Mouse (Mus musculus) lung, embryonic 14.5 days (tissue): ENCODE results near the gene Nmnat2. TPM values are rescaled to one million over a fixed set of nuclear protein-coding genes. Genes with fewer than 3 reads are reported as not detected.

Experiments
- ATAC-seq: fragments of 200-750 bp; cut with Nextera tagmentation; 2 replicates; pipeline ENCODE4 v1.8.0; 2017; ENCODE audit warnings: mild to moderate bottlenecking, moderate TSS enrichment, moderate library complexity; ENCODE audit not compliant: insufficient read depth
- DNase-seq: peaks from one replicate; pipeline ENCODE4 v3.0.0-alpha.2; 2015
- H3K27ac ChIP-seq: fragments of 300-500 bp; sonication (generic); 2 replicates; pipeline ENCODE4 v1.5.1; 2014; ENCODE audit warnings: low read depth, mild to moderate bottlenecking, moderate library complexity
- H3K27me3 ChIP-seq: fragments of 300-500 bp; sonication (generic); 2 replicates; pipeline ENCODE4 v1.6.1; 2014; ENCODE audit warnings: low read length, control low read depth; ENCODE audit not compliant: insufficient read depth
- H3K36me3 ChIP-seq: fragments of 300-500 bp; sonication (generic); 2 replicates; pipeline ENCODE4 v1.6.1; 2014; ENCODE audit warnings: control low read depth; ENCODE audit not compliant: insufficient read depth
- H3K4me1 ChIP-seq: fragments of 300-500 bp; sonication (generic); 2 replicates; pipeline ENCODE4 v1.6.1; 2014; ENCODE audit warnings: antibody characterized with exemption, control low read depth; ENCODE audit not compliant: insufficient read depth
- H3K4me2 ChIP-seq: fragments of 300-500 bp; sonication (generic); 2 replicates; pipeline ENCODE4 v1.6.1; 2014; ENCODE audit warnings: mild to moderate bottlenecking
- H3K4me3 ChIP-seq: fragments of 300-500 bp; sonication (generic); 2 replicates; pipeline ENCODE4 v1.5.1; 2014; ENCODE audit warnings: low read depth, low read length
- H3K9ac ChIP-seq: fragments of 300-500 bp; sonication (generic); 2 replicates; pipeline ENCODE4 v1.6.1; 2014
- H3K9me3 ChIP-seq: fragments of 300-500 bp; sonication (generic); 2 replicates; pipeline ENCODE4 v1.6.1; 2016; ENCODE audit warnings: low read depth, low read length, control low read depth
- CTCF ChIP-seq: IDR thresholded peaks from 2 replicates; pipeline ENCODE4 v1.5.1; 2016; ENCODE audit warnings: antibody characterized with exemption, low read depth
- WGBS: fragments of 180-500 bp; shearing (Covaris S2); extraction: QIAGEN DNeasy Blood & Tissue Kit; methylation state at CpG from one replicate; pipeline ENCODE4 v1.1.7; 2014; 5-methylcytosine and 5-hydroxymethylcytosine counted together
- polyA plus RNA-seq: library from polyadenylated mRNA; unstranded; fragments of >200 nt; fragmentation: Nextera tagmentation; extraction: Ambion mirVana; gene quantifications from 2 replicates; pipeline ENCODE4 v1.2.1, GENCODE M21; 2014

Gene Nmnat2
- polyA plus RNA-seq, 1 experiment from 2014 or later = 3.6 TPM

- Histone ChIP-seq H3K27me3 (no peaks in the 10 kb centered on the region), H3K4me2 (no peak overlapping the region), H3K36me3 (no peaks in the 10 kb centered on the region), H3K27ac (no peak overlapping the region), H3K9ac (no peak overlapping the region), H3K9me3 (no peaks in the 10 kb centered on the region), H3K4me3 (no peak overlapping the region), H3K4me1 (peaks cover 5% of the 10 kb centered on the region; the same call in 1 of the 2 replicates)
- ATAC-seq = no peak
- no peak for TF ChIP-seq CTCF
- DNase-seq = no peak
- WGBS = 48% methylated on average over 6 of the region's 6 CpGs
Observed at GRCm38 (mm10) chr1:153084191-153084590, 129.4 kb downstream of the Nmnat2 start.

- DNase-seq = no peak
- Histone ChIP-seq H3K4me1 (peaks cover 5% of the 10 kb centered on the region; the same call in 1 of the 2 replicates), H3K27me3 (no peaks in the 10 kb centered on the region), H3K27ac (no peak overlapping the region), H3K4me3 (no peak overlapping the region), H3K4me2 (no peak overlapping the region), H3K36me3 (no peaks in the 10 kb centered on the region), H3K9ac (no peak overlapping the region), H3K9me3 (no peaks in the 10 kb centered on the region)
- no peak for ATAC-seq
- no peak for TF ChIP-seq CTCF
- 87% methylated on average over 5 of the region's 5 CpGs for WGBS
Observed at GRCm38 (mm10) chr1:153085198-153085597, 130.4 kb downstream of the Nmnat2 start.

GRCm38 (mm10) chr1:153087771-153088170 is 133.0 kb downstream of the Nmnat2 start:
- WGBS = 74% methylated on average over 5 of the region's 5 CpGs

GRCm38 (mm10) chr1:153090081-153090480 is 135.3 kb downstream of the Nmnat2 start:
- H3K9me3 ChIP-seq = no peaks in the 10 kb centered on the region
- no peaks in the 10 kb centered on the region for H3K27me3 ChIP-seq
- ATAC-seq (no peak), DNase-seq (no peak)
- WGBS = 80% methylated on average over 2 of the region's 2 CpGs
- H3K27ac ChIP-seq = no peak overlapping the region
- no peak overlapping the region for H3K4me3 ChIP-seq
- H3K36me3 ChIP-seq = no peaks in the 10 kb centered on the region
- no peak overlapping the region for H3K4me2 ChIP-seq
- no peak overlapping the region for H3K9ac ChIP-seq
- no peak for TF ChIP-seq CTCF
- peaks cover 13% of the 10 kb centered on the region for H3K4me1 ChIP-seq

More at GRCm38 (mm10) chr1:153087771-153088170, 133.0 kb downstream of the Nmnat2 start:
- Histone ChIP-seq H3K9me3 (no peaks in the 10 kb centered on the region), H3K4me1 (peaks cover 18% of the 10 kb centered on the region), H3K27ac (no peak overlapping the region), H3K4me3 (no peak overlapping the region), H3K36me3 (no peaks in the 10 kb centered on the region), H3K9ac (no peak overlapping the region), H3K27me3 (no peaks in the 10 kb centered on the region), H3K4me2 (no peak overlapping the region)
- no peak for TF ChIP-seq CTCF
- ATAC-seq (no peak), DNase-seq (no peak)

- Histone ChIP-seq H3K36me3 (no peaks in the 10 kb centered on the region), H3K4me3 (no peak overlapping the region), H3K4me1 (peaks cover 13% of the 10 kb centered on the region), H3K4me2 (no peak overlapping the region), H3K9me3 (no peaks in the 10 kb centered on the region), H3K9ac (no peak overlapping the region), H3K27me3 (no peaks in the 10 kb centered on the region), H3K27ac (no peak overlapping the region)
- no peak for ATAC-seq
- TF ChIP-seq CTCF = no peak
- WGBS = 48% methylated on average over 4 of the region's 4 CpGs
- DNase-seq = peak; percentile 5
Observed at GRCm38 (mm10) chr1:153090807-153091206, 136.0 kb downstream of the Nmnat2 start.

GRCm38 (mm10) chr1:153091438-153092236 is 136.8 kb downstream of the Nmnat2 start:
- ATAC-seq (peak; percentile 73), DNase-seq (peak; percentile 59)
- H3K36me3 ChIP-seq = no peaks in the 10 kb centered on the region
- no peaks in the 10 kb centered on the region for H3K9me3 ChIP-seq
- 20% methylated on average over 9 of the region's 9 CpGs for WGBS
- H3K27ac ChIP-seq = peak overlapping the region; percentile 82
- H3K9ac ChIP-seq = no peak overlapping the region; the same call in 1 of the 2 replicates
- no peaks in the 10 kb centered on the region for H3K27me3 ChIP-seq
- peaks cover 13% of the 10 kb centered on the region for H3K4me1 ChIP-seq
- TF ChIP-seq CTCF = no peak
- H3K4me3 ChIP-seq = no peak overlapping the region
- H3K4me2 ChIP-seq = peak overlapping the region; percentile 29; the same call in 1 of the 2 replicates

GRCm38 (mm10) chr1:153092237-153092975 is 137.6 kb downstream of the Nmnat2 start:
- no peaks in the 10 kb centered on the region for H3K9me3 ChIP-seq
- peaks cover 13% of the 10 kb centered on the region for H3K4me1 ChIP-seq
- H3K4me2 ChIP-seq = peak overlapping the region; percentile 29; the same call in 1 of the 2 replicates
- ATAC-seq (peak; percentile 48), DNase-seq (peak; percentile 92)
- WGBS = 49% methylated on average over 5 of the region's 5 CpGs
- no peak overlapping the region for H3K9ac ChIP-seq
- H3K27ac ChIP-seq = peak overlapping the region; percentile 82
- no peak overlapping the region for H3K4me3 ChIP-seq
- H3K27me3 ChIP-seq = no peaks in the 10 kb centered on the region
- H3K36me3 ChIP-seq = no peaks in the 10 kb centered on the region
- TF ChIP-seq CTCF = peak; percentile 82
